Mouse (Mus musculus) retina, postnatal 1 day (tissue): Measurements from ENCODE around the gene Xylb.

ENCODE experiments used
- DNase-seq: peaks from one replicate; pipeline ENCODE4 v3.0.0-alpha.2; 2012

Xylb gene

DNA sequence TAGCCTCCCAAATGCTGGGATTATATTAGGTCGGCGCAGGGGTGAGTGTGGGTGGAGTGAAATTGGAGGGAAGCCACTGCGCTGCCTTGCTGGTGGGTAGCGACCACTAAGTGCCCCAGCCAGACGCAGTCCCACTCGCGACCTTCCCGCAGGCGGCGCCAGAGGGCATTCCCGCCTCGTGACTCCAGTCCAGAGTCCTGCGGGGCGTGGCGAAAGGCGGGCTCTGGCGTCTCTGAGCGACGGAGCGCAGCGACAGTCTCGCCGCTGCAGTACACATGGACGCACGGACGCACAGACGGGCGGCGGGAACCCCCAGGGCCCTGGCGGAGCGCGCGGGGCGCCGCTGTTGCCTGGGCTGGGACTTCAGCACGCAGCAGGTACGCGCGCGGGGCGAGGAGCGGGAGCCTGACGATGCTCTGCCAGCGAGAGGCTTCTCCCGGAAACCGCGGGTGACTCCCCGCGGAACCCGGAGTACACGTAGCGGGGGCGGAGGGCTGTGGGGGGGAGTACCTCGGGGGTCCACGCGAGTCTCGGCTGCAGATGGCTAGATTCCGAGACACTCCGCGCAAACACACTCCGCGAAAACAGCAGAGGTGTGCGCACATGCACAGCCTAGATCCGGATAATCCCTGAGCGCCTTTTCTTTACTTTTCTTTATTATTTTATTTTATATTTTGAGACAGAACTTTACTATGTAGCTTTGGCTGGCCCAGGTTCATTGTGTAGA, at the start of gene Xylb:
TSS of gene Xylb (plus strand) at position 51 of the 727 bp plus-strand sequence.
- peak; percentile 94 for DNase-seq

DNA sequence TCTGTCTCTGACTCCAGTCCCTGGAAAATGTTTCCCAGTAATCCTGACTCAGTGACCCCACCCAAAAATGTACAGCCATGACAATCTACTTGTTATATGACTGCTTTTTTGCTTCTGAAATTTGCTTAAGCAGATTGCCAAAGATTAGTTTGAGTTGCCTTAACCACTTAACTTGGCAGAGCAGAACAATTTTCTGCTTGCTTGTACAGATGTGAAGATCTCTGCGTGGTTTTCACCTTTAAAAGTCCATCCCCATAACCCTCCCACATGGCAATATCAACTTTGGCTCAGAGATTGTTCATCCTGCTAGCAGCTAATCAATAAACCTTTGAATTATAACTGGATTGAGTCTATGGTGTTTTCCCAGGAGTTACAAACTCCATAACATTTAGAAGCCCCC, 48.1 kb upstream of the Xylb start:
- DNase-seq = no peak

DNA sequence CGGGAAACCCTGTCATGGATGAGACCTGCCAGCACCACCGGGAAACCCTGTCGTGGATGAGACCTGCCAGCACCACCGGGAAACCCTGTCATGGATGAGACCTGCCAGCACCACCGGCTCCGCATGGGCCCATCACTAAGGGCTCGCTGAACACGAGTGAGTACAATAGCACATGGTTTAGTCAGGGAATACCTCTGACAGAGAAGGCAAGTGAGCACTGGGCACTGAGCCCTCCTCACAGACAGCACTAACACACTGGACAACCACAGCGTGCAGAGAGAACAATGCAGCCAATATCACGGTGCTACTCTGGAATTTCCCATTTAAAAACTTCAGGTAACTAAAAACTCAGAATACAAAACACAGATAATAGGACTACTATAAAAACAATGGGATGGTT, 44.1 kb upstream of the Xylb start:
- no peak for DNase-seq

DNA sequence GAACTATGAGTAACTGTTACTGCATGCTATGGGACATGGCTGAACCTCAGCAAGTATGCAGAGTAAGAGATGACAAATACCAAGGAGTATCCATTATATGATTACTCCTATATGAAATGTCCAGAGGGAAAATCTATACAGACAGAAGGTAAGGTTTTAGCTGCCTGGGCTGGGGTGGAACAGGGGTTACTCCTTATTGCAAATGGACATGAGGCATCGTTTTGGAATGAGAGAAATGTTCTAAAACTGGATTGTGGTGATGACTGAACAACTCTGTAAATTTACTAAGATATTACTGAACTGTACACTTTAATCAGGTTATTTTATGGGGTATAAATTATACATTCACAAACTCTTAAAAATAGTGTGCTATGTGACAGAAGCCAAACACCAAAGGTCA, 38.3 kb upstream of the Xylb start:
- DNase-seq = no peak

DNA sequence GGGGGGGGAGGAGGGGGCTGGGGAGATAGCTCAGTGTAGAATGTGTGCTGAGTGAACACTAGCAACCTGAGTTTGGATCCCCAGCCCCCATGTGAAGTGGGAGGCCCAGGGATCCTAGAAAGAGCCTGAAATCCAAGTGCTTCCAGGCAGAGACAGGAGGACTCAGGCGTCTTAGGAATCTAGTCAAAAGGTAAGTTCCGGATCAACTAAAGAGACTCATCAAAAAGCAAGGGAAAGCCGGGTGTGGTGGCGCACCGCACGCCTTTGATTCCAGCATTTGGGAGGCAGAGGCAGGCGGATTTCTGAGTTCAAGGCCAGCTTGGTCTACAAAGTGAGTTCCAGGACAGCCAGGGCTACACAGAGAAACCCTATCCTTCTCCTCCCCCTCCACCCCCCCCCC, 36.7 kb upstream of the Xylb start:
- DNase-seq = no peak

DNA sequence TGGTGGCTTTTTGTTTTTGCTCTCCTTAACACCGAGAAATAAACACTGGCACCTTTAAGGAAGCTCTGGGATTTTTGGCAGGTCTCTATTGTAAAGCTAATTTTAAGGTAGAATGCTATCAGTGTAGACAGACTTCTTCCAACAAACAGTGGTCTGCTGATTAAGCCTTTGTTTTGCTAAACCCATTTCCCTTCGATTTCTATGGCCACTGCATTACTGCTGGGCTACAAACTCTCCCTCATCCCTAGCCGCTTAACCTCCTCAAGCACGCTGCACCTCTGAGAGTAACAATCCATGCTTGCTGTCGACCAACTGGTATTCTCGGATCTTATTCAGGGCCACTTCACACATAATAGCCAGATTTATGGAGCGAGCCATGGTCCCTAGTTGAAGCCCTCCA, 36.2 kb upstream of the Xylb start:
- DNase-seq = peak; percentile 13

DNA sequence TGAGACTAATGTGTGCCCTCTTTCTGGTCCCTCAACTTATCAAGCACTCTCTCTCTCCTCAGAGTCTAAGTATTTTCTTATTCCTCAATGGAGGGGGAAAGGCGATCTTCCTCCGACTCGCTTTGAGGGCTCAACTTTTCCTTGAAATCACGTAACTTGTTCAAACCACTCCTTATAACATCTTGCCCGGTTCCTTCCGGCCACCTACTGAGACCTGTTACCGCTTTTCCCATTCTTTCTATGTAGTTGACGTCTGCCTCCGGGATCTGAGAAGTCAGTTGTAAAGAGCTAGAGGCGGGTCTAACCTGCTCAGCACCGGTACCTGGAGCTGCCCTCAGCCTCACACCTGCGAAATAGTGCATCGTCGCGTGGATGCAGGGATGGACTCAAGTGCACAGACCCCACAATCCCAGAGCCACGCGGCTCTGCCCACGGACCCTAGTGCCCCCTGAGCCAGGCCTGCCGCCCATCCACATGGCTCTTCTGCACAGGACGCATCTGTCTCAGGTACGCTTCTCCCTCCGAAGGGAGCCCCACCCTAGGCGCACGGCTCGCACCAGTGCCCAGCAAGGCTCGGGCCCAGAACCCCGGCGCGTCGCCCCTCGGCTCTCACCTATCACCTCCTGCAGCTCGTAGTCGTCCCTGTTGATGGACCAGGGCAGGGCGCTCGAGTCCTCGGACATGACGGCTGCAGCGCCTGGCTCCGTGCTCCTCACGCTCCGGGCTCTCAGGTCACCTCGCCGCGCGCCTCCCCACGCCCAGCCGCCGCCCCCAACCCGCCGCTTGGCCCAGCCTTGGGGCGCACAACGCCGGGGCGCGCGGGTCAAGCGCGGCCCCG, 35.6 kb upstream of the Xylb start:
- no peak for DNase-seq

DNA sequence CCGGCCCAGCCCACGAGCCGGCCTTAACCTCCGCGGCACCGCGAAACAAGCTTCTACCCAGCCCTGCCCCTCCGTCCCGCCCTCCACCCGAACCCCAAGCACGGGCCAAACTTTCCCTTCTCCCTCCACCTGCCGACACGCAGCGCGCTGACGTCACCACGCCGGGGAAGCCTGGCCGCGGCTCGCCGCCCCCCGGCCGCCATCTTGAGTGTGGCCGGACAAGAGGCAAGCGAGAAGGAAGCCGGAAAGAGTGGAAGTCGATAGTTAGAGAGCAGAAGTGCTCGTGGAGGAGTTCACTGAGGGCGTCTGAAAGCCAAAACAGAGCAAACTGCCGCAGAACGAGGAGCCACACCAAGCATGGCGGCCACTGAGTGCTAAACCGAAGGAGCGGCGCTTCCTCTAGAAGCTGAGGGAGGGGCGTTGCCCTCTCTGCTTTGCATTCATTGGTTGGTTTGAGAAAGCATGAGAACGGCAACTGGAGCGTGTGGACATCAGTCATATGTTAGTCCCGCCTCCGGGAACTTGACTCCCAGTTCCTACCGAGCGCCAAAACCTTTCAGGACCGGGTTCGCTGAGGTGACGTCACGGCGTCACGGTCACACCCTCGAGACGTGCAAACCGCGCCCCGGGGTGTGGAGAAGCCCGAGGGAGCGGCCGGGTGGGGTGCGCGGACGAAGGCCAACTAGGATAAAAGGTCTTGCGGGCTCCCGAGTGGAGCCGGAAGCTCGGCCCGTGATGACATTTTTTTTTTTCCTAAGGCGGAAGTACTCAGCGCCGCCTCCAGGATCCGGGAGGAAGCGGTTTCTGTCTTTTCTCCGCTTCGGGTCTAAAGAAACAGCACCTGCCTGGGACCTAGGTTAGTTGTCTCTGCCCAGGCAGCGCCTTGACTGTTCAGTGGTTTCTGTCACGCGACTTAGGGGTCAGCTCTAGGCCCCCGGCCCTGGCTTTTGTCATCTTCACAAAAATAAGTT, 34.6 kb upstream of the Xylb start, which contains the start of gene Oxsr1:
TSS of gene Oxsr1 (minus strand) at position 139 of the 971 bp plus-strand sequence.
- peak; percentile 100 for DNase-seq

DNA sequence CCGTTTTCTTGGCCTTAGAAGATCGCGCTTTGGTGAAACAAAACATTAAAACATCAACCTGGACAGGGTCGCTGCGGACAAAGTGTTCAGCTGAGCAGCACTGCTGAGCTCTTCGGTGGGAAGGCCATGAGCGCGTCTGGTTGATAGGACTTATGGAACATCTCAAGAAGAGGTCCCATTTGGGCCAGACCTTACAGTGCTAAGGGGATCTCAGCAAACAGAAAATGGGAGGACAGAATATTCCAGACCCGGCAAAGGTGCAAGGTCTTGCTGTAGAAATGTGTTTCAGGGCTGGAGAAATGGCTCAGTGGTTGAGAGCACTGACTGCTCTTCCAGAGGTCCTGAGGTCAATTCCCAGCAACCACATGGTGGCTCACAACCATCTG, 33.9 kb upstream of the Xylb start:
- no peak for DNase-seq

DNA sequence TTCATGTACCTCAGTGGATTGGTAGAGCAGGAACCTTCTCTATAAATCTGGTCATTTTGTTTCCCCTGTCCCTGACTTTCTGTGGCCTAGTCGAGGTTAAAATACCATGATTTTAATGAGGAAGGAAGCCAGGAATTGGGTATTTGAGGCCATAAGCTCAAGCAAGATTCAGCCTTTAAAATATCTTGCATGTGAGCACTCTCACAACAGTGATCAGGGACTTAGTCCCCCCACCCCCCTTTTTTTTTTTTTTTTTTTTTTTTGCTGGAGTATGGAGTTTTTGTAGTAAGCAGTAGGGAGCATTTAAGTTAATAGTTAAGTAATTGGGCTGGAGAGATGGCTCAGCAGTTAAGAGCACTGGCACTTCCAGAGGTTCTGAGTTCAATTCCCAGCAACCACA, 33.1 kb upstream of the Xylb start:
- no peak for DNase-seq

DNA sequence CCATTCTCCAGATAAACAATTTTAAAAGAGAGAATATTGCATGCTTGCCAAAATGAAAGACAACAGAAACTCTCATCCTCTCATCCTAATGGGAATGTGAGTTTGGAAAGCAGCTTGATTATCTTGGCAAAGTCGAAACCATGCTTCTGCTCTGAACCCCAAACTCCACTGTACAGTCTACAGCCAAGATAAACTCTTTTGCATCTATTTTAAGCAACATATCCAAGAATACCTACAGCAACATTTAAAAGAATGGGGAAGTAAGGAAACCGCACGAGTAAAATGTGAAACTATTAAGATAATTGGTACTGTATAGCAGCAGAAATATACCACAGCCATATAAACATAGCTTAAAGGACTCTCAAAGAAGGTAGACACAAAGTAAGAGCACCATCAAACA, 28.7 kb upstream of the Xylb start:
- no peak for DNase-seq

DNA sequence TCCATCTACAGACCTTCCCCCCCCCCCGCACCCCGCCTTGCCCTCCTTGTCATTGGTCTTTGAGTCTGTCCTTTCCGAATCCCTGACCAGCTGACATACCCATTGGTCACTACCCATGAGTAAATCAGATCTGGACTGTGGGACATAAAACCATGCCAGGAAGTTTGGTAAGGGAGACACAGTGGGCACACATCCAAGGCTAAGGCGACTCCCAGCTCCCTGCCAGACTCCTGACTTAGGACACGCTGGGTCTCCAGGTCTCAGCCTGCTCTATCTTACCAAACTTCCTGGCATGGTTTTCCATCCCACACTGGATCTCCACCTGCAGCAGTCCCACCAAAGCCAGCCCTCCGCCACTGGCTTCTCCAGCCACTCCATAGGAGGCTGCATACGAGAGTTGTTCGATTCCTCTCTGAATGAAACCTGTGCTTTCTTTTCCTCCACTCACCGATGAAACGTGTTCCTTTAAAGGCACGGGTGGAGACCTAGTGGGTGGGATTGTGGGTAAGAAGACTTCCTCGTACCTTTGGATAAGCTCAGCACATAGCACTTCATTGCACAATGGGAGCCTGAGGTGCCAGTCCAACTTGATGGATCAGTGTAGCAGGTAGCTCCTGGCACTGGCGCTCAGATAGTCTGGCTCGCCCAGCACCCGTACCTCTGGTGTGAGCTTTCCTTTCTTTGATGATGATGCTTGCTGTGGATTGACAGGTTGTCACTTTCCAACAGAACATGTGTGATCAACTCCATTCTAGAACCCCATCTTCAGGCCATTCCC, 26.8 kb upstream of the Xylb start:
- DNase-seq = no peak

DNA sequence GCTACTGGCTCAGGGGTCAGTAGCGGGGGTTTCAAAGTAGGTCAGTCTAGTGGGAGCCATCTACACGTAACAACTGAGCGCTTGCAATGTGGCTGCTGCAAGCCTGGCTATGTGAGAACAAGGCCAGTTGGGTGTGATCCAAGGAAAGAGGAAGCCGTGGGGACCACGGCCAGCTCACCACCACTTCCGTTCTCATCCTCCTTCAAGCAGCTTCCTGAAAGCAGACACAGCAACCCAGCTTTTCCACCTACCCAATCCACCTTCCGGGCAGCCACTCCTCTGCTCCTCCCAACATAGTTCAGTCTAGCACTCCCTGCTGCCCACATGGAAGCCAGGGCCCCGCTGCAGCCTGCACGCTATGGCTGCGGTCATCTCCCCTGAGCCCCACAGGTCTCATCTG, 22.9 kb upstream of the Xylb start:
- peak; percentile 53 for DNase-seq

DNA sequence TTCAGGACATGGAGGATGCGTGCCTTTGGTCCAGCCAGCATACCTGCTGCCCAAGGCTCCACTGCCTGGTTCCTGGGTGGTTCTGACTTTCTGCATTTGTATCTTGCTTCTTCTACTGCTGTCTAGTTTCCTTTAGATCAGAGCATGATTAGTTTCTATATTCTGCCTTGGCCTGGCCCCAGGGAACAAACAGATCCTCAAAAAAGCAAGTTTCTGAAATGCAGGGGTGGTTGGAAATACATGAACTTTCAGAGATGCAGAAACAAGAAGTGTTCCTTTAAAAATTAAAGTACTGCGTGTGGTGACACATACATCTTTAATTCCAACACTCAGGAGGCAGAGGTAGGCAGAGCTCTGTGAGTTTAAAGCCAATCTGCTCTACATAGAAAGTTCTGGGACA, 22.3 kb upstream of the Xylb start:
- DNase-seq = no peak

DNA sequence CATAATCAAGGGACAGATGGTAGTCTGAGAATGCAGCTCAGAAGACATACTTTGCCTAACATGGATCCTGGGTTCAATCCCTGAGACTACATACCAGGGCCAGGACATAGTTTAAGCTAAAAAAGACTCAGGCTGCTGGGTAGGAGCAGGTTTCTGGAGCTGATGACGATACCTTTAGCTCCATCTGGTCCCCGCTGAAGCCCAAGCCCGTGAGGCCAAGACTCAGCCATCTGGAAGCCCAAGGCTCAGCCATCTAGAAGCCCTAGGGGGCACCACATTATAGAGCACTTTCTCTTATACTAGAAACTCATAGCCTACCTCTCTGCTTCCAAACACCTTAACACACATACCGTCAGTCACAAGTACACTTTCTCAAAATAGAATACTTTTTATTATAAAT, 21.6 kb upstream of the Xylb start:
- DNase-seq = no peak

DNA sequence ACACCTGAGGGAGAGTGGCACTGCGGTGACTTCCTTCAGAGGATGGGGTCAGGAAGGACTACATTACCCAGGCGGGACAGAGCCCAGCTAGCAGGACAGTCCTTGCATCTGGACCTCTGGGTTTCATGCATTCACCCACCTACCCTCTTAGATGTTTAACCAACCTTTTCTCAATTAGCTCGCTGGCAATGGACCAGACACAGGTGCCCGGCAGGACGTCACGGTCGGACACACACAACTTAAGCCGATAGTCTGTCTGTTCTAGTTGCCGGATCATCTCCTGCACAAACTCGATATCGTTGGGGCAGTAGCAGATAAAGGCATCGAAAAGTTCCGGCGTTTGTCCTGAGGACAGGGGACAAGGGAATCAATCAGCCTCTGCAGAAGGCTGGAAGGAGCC, 19.3 kb upstream of the Xylb start:
- no peak for DNase-seq

DNA sequence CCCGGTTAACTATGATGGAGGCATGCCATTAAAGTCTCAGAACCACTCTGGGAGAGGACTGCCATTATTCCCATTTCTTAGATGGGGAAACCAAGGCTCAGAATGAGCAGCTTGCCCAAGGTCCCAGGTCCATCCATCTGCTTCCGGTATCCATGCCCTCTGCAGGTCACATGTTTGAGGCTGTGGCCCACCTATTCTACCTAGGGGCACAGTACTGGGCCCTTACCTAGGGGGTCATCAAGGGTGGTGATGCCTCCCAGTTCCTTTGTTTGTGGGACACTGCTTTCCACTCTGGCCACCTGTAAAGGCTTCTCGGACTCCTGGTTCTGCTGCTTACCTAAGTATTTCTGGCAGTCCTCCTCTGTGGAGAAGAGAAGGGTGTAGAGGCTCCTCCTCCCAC, 18.8 kb upstream of the Xylb start:
- no peak for DNase-seq

DNA sequence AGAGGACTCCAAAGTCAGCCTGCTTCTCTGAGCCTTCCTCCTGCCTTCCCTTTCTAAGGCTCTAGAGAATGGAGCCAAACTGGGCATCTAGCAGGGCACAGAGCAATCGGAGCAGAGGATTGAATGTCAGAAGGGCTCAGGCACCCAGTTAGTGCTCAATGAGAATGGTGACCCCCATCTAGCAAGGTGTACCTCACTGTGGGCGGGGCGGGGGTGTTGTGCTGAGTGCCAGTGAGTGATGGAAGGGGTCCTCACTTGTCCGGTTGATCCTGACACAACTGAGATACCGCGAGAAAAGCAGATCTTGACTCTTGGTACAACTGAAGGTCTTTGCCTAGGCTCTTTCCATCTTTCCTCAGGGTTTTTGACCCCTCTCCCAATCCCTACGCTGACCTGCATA, 18.1 kb upstream of the Xylb start:
- no peak for DNase-seq

DNA sequence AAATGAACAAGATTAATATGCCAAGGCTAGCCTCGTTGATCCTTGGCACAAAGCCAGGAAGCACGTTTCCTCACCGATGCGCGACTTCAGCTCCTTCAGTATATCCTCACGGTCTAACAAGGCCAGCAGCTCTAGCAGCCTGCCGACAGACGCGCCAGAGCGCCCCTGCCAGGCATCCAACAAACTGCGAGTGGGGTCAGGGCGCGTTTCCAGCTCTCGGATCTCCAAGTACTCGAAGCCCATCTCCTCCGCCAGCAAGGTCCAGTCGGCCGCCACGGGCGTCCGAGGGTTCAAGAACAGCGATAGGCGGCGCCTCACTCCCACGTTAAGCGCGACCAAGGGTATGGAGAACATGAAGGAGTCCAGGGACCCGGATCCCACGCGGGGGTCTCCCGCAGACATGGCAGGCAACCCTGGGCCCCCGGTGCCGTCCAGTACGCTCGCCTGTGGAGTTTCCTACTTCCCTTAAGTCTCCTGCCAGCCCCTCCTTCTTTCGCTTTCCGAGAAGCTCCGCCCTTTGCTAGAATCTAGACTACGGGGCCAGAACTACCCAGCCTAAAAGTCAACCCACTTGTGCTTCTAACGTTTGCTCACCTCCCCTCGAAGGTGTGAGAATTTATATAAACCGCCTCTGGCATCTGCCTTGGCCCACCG, 17.5 kb upstream of the Xylb start, which contains the start of gene Acaa1a:
TSS of gene Acaa1a (plus strand) at position 119 of the 654 bp plus-strand sequence.
- DNase-seq = peak; percentile 72

DNA sequence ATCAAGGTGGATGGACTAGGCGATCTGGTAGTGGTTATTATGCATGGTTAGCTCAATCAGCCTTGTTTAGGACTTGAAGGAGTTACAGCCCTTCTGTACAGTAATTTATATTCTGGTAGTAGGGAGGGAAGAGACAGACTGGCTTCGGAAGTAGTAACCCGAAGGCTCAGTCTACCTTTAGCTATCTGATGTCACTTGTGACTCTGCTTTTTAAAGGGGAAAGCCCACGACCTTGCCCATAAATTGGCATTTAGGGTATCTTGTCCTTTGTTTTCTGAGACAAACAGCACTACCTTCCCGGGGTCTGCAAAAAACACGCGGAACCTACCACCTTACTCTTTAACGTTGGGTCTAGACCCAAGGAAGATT, 17.0 kb upstream of the Xylb start:
- DNase-seq = peak; percentile 7

DNA sequence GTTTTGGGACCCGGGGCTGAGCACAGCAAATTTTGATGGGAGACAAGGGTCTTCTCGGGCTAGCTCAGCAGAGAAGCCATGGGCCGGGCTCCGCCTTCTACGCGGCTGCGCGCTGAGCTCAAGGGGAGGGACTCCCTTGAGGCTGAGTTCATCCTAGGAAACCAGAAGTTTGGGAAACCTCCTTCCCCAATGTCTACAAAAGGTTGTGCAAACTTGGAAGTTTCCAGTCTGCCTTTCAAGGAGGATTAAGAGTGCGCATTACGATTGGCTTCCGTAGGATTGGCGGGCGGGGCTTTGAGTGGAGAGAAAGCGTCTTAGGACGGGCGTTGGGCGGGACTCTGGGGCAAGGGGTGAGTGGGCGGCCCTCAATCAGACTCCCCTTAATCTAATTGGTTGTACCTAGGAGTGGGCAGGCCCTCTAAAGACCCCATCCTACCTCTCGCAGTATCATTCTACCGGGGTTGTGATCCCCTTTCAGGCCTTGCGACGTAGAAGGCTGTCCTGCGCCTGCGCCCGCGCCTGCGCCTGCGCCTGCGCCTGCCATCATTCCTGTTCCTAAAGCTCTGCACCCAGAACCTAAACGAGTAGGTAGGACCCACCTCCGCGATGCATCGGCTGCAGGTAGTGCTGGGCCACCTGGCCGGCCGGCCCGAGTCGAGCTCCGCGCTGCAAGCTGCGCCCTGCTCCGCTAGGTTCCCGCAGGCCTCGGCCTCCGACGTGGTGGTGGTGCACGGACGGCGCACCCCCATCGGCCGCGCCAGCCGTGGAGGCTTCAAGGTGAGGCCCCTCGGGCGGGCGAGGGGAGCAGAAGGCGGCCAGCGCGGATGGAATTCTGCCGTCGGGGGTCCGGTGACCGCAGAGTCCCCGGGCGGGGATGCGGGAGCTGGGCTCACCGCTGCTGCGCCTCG, 16.0 kb upstream of the Xylb start, which contains the start of gene Myd88:
TSS of gene Myd88 (minus strand) at position 503 of the 908 bp plus-strand sequence.
- peak; percentile 95 for DNase-seq
